Mouse (Mus musculus) hindbrain, embryonic 13.5 days (tissue): ENCODE results near the gene Itgb1bp2. TPM values are rescaled to one million over a fixed set of nuclear protein-coding genes. Genes with fewer than 3 reads are reported as not detected.

Experiments used
- ATAC-seq: fragments of 200-750 bp; cut with Nextera tagmentation; 2 replicates; pipeline ENCODE4 v1.8.0; 2017; ENCODE audit warnings: moderate TSS enrichment; ENCODE audit not compliant: low FRiP score
- H3K27ac ChIP-seq: fragments of 300-500 bp; sonication (generic); 2 replicates; pipeline ENCODE4 v1.5.1; 2015; ENCODE audit warnings: inconsistent platforms, mild to moderate bottlenecking, moderate library complexity
- H3K27me3 ChIP-seq: fragments of 300-500 bp; sonication (generic); 2 replicates; pipeline ENCODE4 v1.6.1; 2015; ENCODE audit warnings: mild to moderate bottlenecking, inconsistent platforms
- H3K36me3 ChIP-seq: fragments of 300-500 bp; sonication (generic); 2 replicates; pipeline ENCODE4 v1.6.1; 2015; ENCODE audit warnings: mild to moderate bottlenecking, inconsistent platforms
- H3K4me1 ChIP-seq: fragments of 300-500 bp; sonication (generic); replicated peaks from 2 replicates; pipeline ENCODE4 v1.6.1; 2015; ENCODE audit warnings: inconsistent platforms
- H3K4me2 ChIP-seq: fragments of 300-500 bp; sonication (generic); 2 replicates; pipeline ENCODE4 v1.6.1; 2015; ENCODE audit warnings: inconsistent platforms, mild to moderate bottlenecking, moderate library complexity
- H3K4me3 ChIP-seq: fragments of 300-500 bp; sonication (generic); 2 replicates; pipeline ENCODE4 v1.5.1; 2015; ENCODE audit warnings: mild to moderate bottlenecking, inconsistent platforms
- H3K9ac ChIP-seq: fragments of 300-500 bp; sonication (generic); 2 replicates; pipeline ENCODE4 v1.6.1; 2015; ENCODE audit warnings: mild to moderate bottlenecking, inconsistent platforms
- H3K9me3 ChIP-seq: fragments of 300-500 bp; sonication (generic); 2 replicates; pipeline ENCODE4 v1.6.1; 2016; ENCODE audit warnings: inconsistent platforms
- WGBS: fragments of 180-500 bp; shearing (Covaris S2); methylation state at CpG from one replicate; pipeline ENCODE4 v1.1.7; 2015; 5-methylcytosine and 5-hydroxymethylcytosine counted together
- polyA plus RNA-seq: library from polyadenylated mRNA; unstranded; fragments of >200 nt; fragmentation: Nextera tagmentation; extraction: Ambion mirVana; gene quantifications from 2 replicates; pipeline ENCODE4 v1.2.1, GENCODE M21; 2015

The Itgb1bp2 gene
- polyA plus RNA-seq, result 1.7 and 2.3 TPM in 2 replicates

- Histone ChIP-seq H3K4me1 (no peaks in the 10 kb centered on the region), H3K4me3 (no peak within 1 kb of the TSS), H3K27ac (no peak within 1 kb of the TSS), H3K9ac (no peak within 1 kb of the TSS), H3K4me2 (no peak within 1 kb of the TSS), H3K9me3 (no peaks in the 10 kb centered on the region), H3K36me3 (peaks cover 55% of the 10 kb centered on the region), H3K27me3 (no peaks in the 10 kb centered on the region)
- ATAC-seq, result no peak
- 67% methylated on average over 4 of the region's 4 CpGs for WGBS
Observed at GRCm38 (mm10) chrX:101448886-101449475, at the start of gene Itgb1bp2. Itgb1bp2 (plus strand) TSS chrX:101449088.

- Histone ChIP-seq H3K9ac (peak overlapping the region; percentile 74), H3K4me3 (peak overlapping the region; percentile 53), H3K27ac (peak overlapping the region; percentile 85), H3K4me1 (peaks cover 28% of the 10 kb centered on the region), H3K36me3 (peaks cover 18% of the 10 kb centered on the region), H3K27me3 (no peaks in the 10 kb centered on the region), H3K4me2 (peak overlapping the region; percentile 66), H3K9me3 (no peaks in the 10 kb centered on the region)
- WGBS, result 16% methylated on average over 36 of the region's 36 CpGs
- peak; percentile 41 for ATAC-seq
Observed at GRCm38 (mm10) chrX:101418946-101419724, 29.8 kb upstream of the Itgb1bp2 start.

GRCm38 (mm10) chrX:101419725-101420699 is 28.9 kb upstream of the Itgb1bp2 start:
- 12% methylated on average over 50 of the region's 54 CpGs for WGBS
- Histone ChIP-seq H3K4me2 (peak overlapping the region; percentile 66), H3K9ac (peak overlapping the region; percentile 74), H3K4me1 (peaks cover 28% of the 10 kb centered on the region), H3K27ac (peak overlapping the region; percentile 85), H3K9me3 (no peaks in the 10 kb centered on the region), H3K4me3 (peak overlapping the region; percentile 53), H3K36me3 (peaks cover 11% of the 10 kb centered on the region; the same call in 1 of the 2 replicates), H3K27me3 (no peaks in the 10 kb centered on the region)
- ATAC-seq, result peak; percentile 97

- WGBS, result 30% methylated on average over 4 of the region's 4 CpGs
- peak within 1 kb of the TSS; percentile 85 for H3K27ac ChIP-seq
- H3K27me3 ChIP-seq, result no peaks in the 10 kb centered on the region
- peaks cover 28% of the 10 kb centered on the region for H3K4me1 ChIP-seq
- H3K9me3 ChIP-seq, result no peaks in the 10 kb centered on the region
- H3K36me3 ChIP-seq, result 0 out of 2 replicates have a peak, but pooled peaks cover 4% of the 10 kb centered on the region
- peak within 1 kb of the TSS; percentile 53 for H3K4me3 ChIP-seq
- H3K4me2 ChIP-seq, result peak within 1 kb of the TSS; percentile 58
- ATAC-seq, result no peak
- peak within 1 kb of the TSS; percentile 74 for H3K9ac ChIP-seq
Observed at GRCm38 (mm10) chrX:101420700-101421095, 28.2 kb upstream of the Itgb1bp2 start, which contains the start of gene Zmym3. Zmym3 (minus strand) TSS chrX:101420849.

- WGBS, result 90% methylated on average over 2 of the region's 2 CpGs
- H3K9me3 ChIP-seq, result no peaks in the 10 kb centered on the region
- no peak for ATAC-seq
- H3K4me1 ChIP-seq, result peaks cover 11% of the 10 kb centered on the region
- no peak overlapping the region for H3K4me3 ChIP-seq
- H3K27ac ChIP-seq, result no peak overlapping the region
- H3K27me3 ChIP-seq, result no peaks in the 10 kb centered on the region
- no peaks in the 10 kb centered on the region for H3K36me3 ChIP-seq
- no peak overlapping the region for H3K9ac ChIP-seq
- no peak overlapping the region for H3K4me2 ChIP-seq
Observed at GRCm38 (mm10) chrX:101423462-101423861, 25.4 kb upstream of the Itgb1bp2 start.

GRCm38 (mm10) chrX:101427774-101428173 is 21.1 kb upstream of the Itgb1bp2 start:
- H3K9me3 ChIP-seq, result no peaks in the 10 kb centered on the region
- no peaks in the 10 kb centered on the region for H3K27me3 ChIP-seq
- H3K27ac ChIP-seq, result no peak overlapping the region
- 7% methylated on average over 1 of the region's 1 CpGs for WGBS
- H3K4me2 ChIP-seq, result no peak overlapping the region
- no peak for ATAC-seq
- peaks cover 20% of the 10 kb centered on the region for H3K4me1 ChIP-seq
- peaks cover 3% of the 10 kb centered on the region; the same call in 1 of the 2 replicates for H3K36me3 ChIP-seq
- H3K4me3 ChIP-seq, result no peak overlapping the region
- H3K9ac ChIP-seq, result no peak overlapping the region

- Histone ChIP-seq H3K4me2 (peak overlapping the region; percentile 48), H3K4me1 (peaks cover 20% of the 10 kb centered on the region), H3K27me3 (no peaks in the 10 kb centered on the region), H3K9ac (peak overlapping the region; percentile 24; the same call in 1 of the 2 replicates), H3K4me3 (peak overlapping the region; percentile 62), H3K9me3 (no peaks in the 10 kb centered on the region), H3K27ac (peak overlapping the region; percentile 95), H3K36me3 (peaks cover 3% of the 10 kb centered on the region; the same call in 1 of the 2 replicates)
- no peak for ATAC-seq
- WGBS, result 27% methylated on average over 7 of the region's 7 CpGs
Observed at GRCm38 (mm10) chrX:101428785-101429141, 20.1 kb upstream of the Itgb1bp2 start.

- Histone ChIP-seq H3K36me3 (peaks cover 3% of the 10 kb centered on the region; the same call in 1 of the 2 replicates), H3K4me2 (peak within 1 kb of the TSS; percentile 57), H3K9ac (peak within 1 kb of the TSS; percentile 81), H3K9me3 (no peaks in the 10 kb centered on the region), H3K27me3 (no peaks in the 10 kb centered on the region), H3K4me1 (peaks cover 20% of the 10 kb centered on the region), H3K27ac (peak within 1 kb of the TSS; percentile 95), H3K4me3 (peak within 1 kb of the TSS; percentile 62)
- 33% methylated on average over 50 of the region's 51 CpGs for WGBS
- peak; percentile 96 for ATAC-seq
Observed at GRCm38 (mm10) chrX:101429142-101429949, 19.5 kb upstream of the Itgb1bp2 start, which contains the start of gene Nono. Nono (plus strand) TSS chrX:101429318.

GRCm38 (mm10) chrX:101429976-101430375 is 18.9 kb upstream of the Itgb1bp2 start:
- Histone ChIP-seq H3K9ac (peak overlapping the region; percentile 81), H3K9me3 (no peaks in the 10 kb centered on the region), H3K4me1 (peaks cover 20% of the 10 kb centered on the region), H3K36me3 (peaks cover 3% of the 10 kb centered on the region; the same call in 1 of the 2 replicates), H3K4me3 (peak overlapping the region; percentile 62), H3K27ac (peak overlapping the region; percentile 95), H3K27me3 (no peaks in the 10 kb centered on the region), H3K4me2 (peak overlapping the region; percentile 57)
- 13% methylated on average over 14 of the region's 14 CpGs for WGBS
- ATAC-seq, result peak; percentile 73

- Histone ChIP-seq H3K4me2 (no peak overlapping the region), H3K36me3 (peaks cover 35% of the 10 kb centered on the region), H3K9ac (no peak overlapping the region), H3K27ac (no peak overlapping the region), H3K9me3 (no peaks in the 10 kb centered on the region), H3K27me3 (no peaks in the 10 kb centered on the region), H3K4me3 (no peak overlapping the region), H3K4me1 (no peaks in the 10 kb centered on the region)
- 56% methylated on average over 1 of the region's 1 CpGs for WGBS
- ATAC-seq, result no peak
Observed at GRCm38 (mm10) chrX:101451147-101451546, 2.3 kb downstream of the Itgb1bp2 start.

- Histone ChIP-seq H3K9ac (no peak overlapping the region), H3K4me2 (no peak overlapping the region), H3K27ac (no peak overlapping the region), H3K36me3 (peaks cover 32% of the 10 kb centered on the region), H3K9me3 (no peaks in the 10 kb centered on the region), H3K27me3 (no peaks in the 10 kb centered on the region), H3K4me1 (no peaks in the 10 kb centered on the region), H3K4me3 (no peak overlapping the region)
- ATAC-seq, result no peak
- WGBS, result 82% methylated on average over 3 of the region's 3 CpGs
Observed at GRCm38 (mm10) chrX:101451591-101451990, 2.7 kb downstream of the Itgb1bp2 start.
